Mouse (Mus musculus) midbrain, embryonic 15.5 days (tissue): ENCODE measurements around the gene 4930505A04Rik. TPM values are rescaled to one million over a fixed set of nuclear protein-coding genes. Genes with fewer than 3 reads are reported as not detected.

ENCODE experiments used
- ATAC-seq: fragments of 200-750 bp; cut with Nextera tagmentation; replicated peaks from 2 replicates; pipeline ENCODE4 v1.8.0; 2017; ENCODE audit warnings: moderate TSS enrichment
- H3K27ac ChIP-seq: fragments of 300-500 bp; sonication (generic); 2 replicates; pipeline ENCODE4 v1.5.1; 2015; ENCODE audit warnings: mild to moderate bottlenecking, inconsistent platforms
- H3K27me3 ChIP-seq: fragments of 300-500 bp; sonication (generic); replicated peaks from 2 replicates; pipeline ENCODE4 v1.6.1; 2015; ENCODE audit warnings: inconsistent platforms
- H3K36me3 ChIP-seq: fragments of 300-500 bp; sonication (generic); replicated peaks from 2 replicates; pipeline ENCODE4 v1.6.1; 2015; ENCODE audit warnings: inconsistent platforms
- H3K4me1 ChIP-seq: fragments of 300-500 bp; sonication (generic); 2 replicates; pipeline ENCODE4 v1.6.1; 2015; ENCODE audit warnings: inconsistent platforms
- H3K4me2 ChIP-seq: fragments of 300-500 bp; sonication (generic); 2 replicates; pipeline ENCODE4 v1.6.1; 2015; ENCODE audit warnings: inconsistent platforms, mild to moderate bottlenecking, moderate library complexity
- H3K4me3 ChIP-seq: fragments of 300-500 bp; sonication (generic); 2 replicates; pipeline ENCODE4 v1.5.1; 2015; ENCODE audit warnings: mild to moderate bottlenecking, inconsistent platforms
- H3K9ac ChIP-seq: fragments of 300-500 bp; sonication (generic); 2 replicates; pipeline ENCODE4 v1.6.1; 2015; ENCODE audit warnings: mild to moderate bottlenecking, inconsistent platforms
- H3K9me3 ChIP-seq: fragments of 300-500 bp; sonication (generic); 2 replicates; pipeline ENCODE4 v1.6.1; 2016; ENCODE audit warnings: inconsistent platforms
- WGBS: fragments of 180-500 bp; shearing (Covaris S2); methylation state at CpG from one replicate; pipeline ENCODE4 v1.1.7; 2015; ENCODE audit warnings: mixed read lengths; 5-methylcytosine and 5-hydroxymethylcytosine counted together
- polyA plus RNA-seq: library from polyadenylated mRNA; unstranded; fragments of >200 nt; fragmentation: Nextera tagmentation; extraction: Ambion mirVana; gene quantifications from 2 replicates; pipeline ENCODE4 v1.2.1, GENCODE M21; 2015

4930505A04Rik gene
- 0.50 TPM in 1 of 2 replicates, not detected in the other for polyA plus RNA-seq

DNA sequence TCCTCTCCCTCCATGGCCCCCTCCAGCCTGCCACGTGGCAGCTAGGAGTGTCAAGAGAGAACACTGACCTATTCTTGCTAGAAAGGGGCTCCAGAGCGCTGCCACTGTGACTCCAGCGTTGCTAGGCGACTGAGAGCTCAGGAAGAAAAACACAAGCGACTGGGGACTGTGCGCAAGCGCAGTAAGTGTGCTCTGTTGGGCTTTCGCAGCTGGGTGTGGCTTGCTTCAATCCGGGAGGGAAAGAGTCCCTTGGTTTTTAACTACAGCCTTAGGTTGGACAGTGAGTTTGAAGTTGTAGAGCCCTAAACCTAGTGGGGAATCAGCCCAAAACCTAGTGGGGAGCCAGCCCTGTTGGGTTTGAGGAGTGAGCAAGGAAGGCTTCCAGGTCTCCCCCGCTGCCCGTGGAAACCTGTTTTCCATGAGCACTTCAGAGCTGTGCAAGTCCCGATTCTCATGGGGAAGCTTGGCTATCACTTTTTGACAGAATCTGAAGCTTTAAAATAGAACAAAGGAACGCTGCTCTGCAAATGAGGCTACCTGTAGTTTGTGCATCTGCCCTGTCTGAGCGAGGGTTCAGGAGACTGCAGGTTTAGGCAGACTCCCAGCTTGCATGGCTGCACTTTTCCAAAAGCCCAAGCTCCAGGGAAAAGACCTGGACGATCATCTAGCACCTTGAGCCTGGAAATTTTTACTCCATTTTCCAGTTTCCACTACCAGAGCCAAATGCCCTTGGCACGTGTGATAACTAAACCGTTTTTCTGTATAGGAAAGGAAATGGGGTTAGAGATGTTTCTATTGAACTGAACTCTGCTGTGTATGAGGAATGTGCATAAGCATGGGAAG is at the start of gene 4930505A04Rik:
4930505A04Rik (minus strand) TSS at position 77 of the 843 bp plus-strand sequence.
- peak within 1 kb of the TSS; percentile 45 for H3K9ac ChIP-seq
- 6% methylated on average over 17 of the region's 17 CpGs for WGBS
- H3K4me1 ChIP-seq = peaks cover 14% of the 10 kb centered on the region

DNA sequence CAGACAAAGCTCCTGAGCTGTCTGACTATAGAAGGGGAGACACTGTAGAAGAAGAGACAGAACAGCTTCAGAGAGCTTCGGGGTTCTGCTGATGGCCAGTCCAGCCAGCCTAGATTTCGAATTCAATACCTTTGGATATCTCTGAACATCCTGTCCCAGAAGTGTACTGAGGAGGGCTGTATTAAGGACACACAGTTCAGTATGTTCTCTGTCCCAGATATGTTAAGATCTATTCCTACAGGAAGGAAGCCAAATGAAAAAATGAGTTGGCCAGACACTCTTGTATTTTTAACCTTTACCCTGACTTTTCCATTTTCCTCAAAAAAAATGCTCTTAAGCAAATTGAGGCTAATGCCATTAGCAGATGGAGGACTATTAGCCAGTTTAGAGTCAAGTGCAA is 45.5 kb upstream of the 4930505A04Rik start:
- no peaks in the 10 kb centered on the region for H3K9me3 ChIP-seq
- no peak for ATAC-seq
- no peaks in the 10 kb centered on the region for H3K36me3 ChIP-seq
- H3K27me3 ChIP-seq = no peaks in the 10 kb centered on the region
- H3K27ac ChIP-seq = no peak overlapping the region
- no peak overlapping the region for H3K9ac ChIP-seq
- WGBS = 81% methylated on average over 2 of the region's 2 CpGs
- H3K4me2 ChIP-seq = no peak overlapping the region
- H3K4me1 ChIP-seq = no peaks in the 10 kb centered on the region
- H3K4me3 ChIP-seq = no peak overlapping the region

More for the DNA sequence above, at the start of gene 4930505A04Rik:
- Histone ChIP-seq H3K9me3 (no peaks in the 10 kb centered on the region), H3K4me2 (peak within 1 kb of the TSS; percentile 60), H3K27me3 (no peaks in the 10 kb centered on the region), H3K4me3 (peak within 1 kb of the TSS; percentile 43), H3K27ac (peak within 1 kb of the TSS; percentile 80), H3K36me3 (no peaks in the 10 kb centered on the region)
- ATAC-seq = peak; percentile 99

DNA sequence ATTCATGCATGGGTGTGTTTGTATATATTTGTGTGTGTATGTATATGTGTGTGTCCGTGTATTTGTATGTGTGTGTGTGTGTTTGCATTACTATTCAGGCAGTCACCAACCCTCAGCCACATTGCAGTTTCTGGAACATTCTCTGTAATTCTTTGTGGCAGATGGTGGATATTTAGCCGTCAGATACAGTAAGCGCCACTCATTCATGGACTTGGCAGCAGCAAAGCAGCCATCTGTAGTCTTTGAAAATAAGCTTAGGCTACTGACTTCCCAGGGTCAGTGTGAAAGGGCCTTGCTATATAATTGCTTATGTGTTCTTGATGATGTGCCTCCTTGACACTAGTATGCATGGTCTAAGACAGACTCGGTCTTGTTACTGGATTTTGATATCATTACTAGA is 36.6 kb upstream of the 4930505A04Rik start:
- H3K4me2 ChIP-seq = no peak overlapping the region
- no peaks in the 10 kb centered on the region for H3K4me1 ChIP-seq
- ATAC-seq = no peak
- H3K9me3 ChIP-seq = no peaks in the 10 kb centered on the region
- H3K36me3 ChIP-seq = no peaks in the 10 kb centered on the region
- no peak overlapping the region for H3K9ac ChIP-seq
- WGBS = 89% methylated on average over 4 of the region's 4 CpGs
- H3K27me3 ChIP-seq = no peaks in the 10 kb centered on the region
- H3K4me3 ChIP-seq = no peak overlapping the region
- H3K27ac ChIP-seq = no peak overlapping the region

DNA sequence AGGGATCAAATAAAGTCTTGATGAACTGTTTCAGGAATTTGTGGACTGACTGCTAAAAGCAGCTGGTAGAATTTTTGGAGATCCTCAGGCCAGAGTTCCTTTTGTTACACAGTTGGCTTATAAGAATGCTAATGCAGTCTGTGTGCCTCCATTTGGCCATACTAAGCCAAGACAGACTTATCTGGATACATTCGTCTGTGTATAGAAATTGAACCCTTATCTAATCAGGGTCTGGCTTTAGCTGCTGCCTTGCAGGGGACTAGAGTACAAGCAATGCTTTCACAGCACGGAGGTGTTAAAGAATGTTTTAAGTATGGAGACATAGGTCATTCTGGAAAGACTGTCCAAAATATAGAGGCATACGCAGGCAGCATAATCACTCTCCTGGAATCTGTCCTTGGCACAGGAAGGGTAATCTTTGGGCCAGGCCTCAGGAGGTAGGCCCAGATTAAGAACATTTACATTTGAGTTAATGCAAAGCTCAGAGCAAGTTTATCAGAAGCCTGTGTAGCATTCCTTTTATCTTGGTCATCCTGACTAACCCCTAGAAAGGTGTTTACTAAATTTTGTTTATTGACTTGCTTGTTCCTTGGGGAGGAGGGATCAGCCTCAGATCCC is 27.2 kb upstream of the 4930505A04Rik start:
- no peak overlapping the region for H3K4me3 ChIP-seq
- H3K27me3 ChIP-seq = no peaks in the 10 kb centered on the region
- no peaks in the 10 kb centered on the region for H3K4me1 ChIP-seq
- no peak overlapping the region for H3K9ac ChIP-seq
- H3K27ac ChIP-seq = no peak overlapping the region
- H3K36me3 ChIP-seq = no peaks in the 10 kb centered on the region
- ATAC-seq = no peak
- no peaks in the 10 kb centered on the region for H3K9me3 ChIP-seq
- 68% methylated on average over 3 of the region's 3 CpGs for whole genome bisulfite sequencing
- H3K4me2 ChIP-seq = no peak overlapping the region

DNA sequence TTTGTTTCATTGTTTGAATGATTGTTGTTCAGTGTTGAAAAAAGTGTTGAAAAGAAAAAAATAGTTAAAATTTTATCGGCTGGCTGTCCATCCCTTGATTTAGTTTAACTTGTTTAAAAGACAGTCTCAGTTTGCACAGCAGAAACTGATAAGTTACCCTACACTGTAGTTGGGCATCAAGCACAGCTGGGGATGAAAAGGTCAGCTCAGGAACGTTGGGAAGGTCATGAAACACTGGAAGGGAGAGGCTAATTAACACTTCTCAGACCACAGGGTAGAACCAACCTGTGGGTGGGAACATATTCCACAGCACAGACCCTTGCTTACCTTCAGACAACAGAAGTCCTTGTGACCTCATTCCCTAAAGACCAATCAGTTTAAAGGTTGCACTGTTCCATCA is 25.5 kb upstream of the 4930505A04Rik start:
- no peak overlapping the region for H3K27ac ChIP-seq

DNA sequence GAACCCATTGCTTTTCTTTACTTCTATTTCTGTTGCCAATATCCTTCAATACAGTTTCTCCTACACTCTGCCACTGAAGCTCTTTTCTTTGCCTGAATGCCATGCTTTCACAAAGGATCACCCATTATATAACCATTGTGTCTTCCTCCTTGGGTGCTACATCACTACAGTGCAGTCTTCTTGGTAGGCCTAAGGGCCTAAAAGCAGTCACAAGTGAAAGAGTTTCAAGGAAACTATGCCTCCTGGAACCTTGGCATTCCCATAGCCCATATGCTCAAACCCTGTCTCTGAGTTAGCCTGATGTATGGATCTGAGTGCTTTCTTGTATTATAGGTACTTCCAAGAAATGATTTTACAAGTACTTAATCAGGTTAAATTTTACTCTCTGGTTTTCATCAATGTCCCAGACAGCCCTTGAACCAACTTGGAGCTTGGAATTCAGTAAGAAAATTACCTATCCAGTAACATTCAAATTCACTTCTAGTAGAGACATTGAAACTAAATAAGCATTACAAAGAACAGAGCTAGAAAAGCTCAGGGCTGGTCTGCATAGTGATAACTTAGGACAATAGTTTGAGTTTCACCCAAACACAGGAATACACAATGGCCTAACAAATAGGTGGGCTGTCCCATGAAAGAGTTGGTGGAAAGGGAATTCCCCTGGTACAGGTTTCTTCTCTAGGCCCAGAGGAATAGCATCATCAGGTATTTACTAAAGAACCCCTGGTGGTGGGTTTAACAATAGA is 20.1 kb upstream of the 4930505A04Rik start:
- Histone ChIP-seq H3K27me3 (no peaks in the 10 kb centered on the region), H3K36me3 (no peaks in the 10 kb centered on the region), H3K4me3 (no peak overlapping the region), H3K9ac (no peak overlapping the region), H3K9me3 (no peaks in the 10 kb centered on the region), H3K4me1 (no peaks in the 10 kb centered on the region), H3K4me2 (no peak overlapping the region), H3K27ac (no peak overlapping the region)
- no peak for ATAC-seq

More for the DNA sequence above, 25.5 kb upstream of the 4930505A04Rik start:
- Histone ChIP-seq H3K36me3 (no peaks in the 10 kb centered on the region), H3K4me3 (no peak overlapping the region), H3K27me3 (no peaks in the 10 kb centered on the region), H3K9me3 (no peaks in the 10 kb centered on the region), H3K4me1 (no peaks in the 10 kb centered on the region), H3K4me2 (no peak overlapping the region), H3K9ac (no peak overlapping the region)
- no peak for ATAC-seq
- 60% methylated on average over 2 of the region's 2 CpGs for WGBS

DNA sequence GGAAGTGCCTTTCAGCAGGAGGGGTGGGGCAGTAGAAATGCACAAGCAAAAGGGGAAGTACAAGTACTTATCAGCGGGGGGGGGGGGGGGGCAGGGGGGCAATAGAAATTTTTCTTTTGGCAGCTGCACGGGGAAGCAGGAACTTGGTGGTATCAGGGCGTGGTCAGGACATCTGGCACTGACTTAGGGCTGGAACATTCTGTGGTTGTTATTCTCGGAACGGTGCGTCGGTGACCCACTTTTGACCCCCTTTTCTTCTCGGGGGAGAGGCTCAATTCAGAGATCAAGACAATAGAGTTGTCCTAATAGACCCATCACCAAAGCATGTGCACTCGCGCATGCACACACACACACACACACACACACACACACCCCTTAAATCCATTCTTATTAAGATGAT is 16.6 kb upstream of the 4930505A04Rik start:
- H3K4me1 ChIP-seq = no peaks in the 10 kb centered on the region
- no peak overlapping the region for H3K9ac ChIP-seq
- no peak for ATAC-seq
- no peaks in the 10 kb centered on the region for H3K9me3 ChIP-seq
- H3K4me2 ChIP-seq = no peak overlapping the region
- H3K36me3 ChIP-seq = no peaks in the 10 kb centered on the region
- no peak overlapping the region for H3K27ac ChIP-seq
- no peaks in the 10 kb centered on the region for H3K27me3 ChIP-seq
- 78% methylated on average over 10 of the region's 10 CpGs for WGBS
- H3K4me3 ChIP-seq = no peak overlapping the region

DNA sequence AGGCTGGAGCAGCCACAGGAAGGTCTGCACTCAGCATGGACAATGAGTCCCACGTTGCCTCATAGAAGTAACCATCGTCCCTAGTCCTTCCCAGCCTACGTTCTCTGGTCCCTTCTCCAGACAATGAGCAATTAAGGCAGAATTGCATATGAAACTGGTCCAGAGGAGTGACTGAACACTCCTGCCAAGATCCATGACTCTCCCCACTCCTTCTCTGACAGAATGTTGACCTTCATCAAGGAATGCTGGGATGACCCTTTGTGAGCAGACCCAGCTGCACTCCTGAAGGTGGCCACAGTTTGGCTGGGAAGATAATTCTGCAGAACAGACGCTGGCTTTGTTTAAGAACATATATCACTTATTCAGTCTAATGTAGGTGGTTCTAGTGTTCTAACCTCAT is 11.7 kb upstream of the 4930505A04Rik start:
- H3K4me1 ChIP-seq = no peaks in the 10 kb centered on the region
- no peaks in the 10 kb centered on the region for H3K36me3 ChIP-seq
- no peak overlapping the region for H3K9ac ChIP-seq
- no peak overlapping the region for H3K27ac ChIP-seq
- no peak for ATAC-seq
- no peak overlapping the region for H3K4me3 ChIP-seq
- 88% methylated on average over 4 of the region's 4 CpGs for WGBS
- H3K27me3 ChIP-seq = no peaks in the 10 kb centered on the region
- no peaks in the 10 kb centered on the region for H3K9me3 ChIP-seq
- no peak overlapping the region for H3K4me2 ChIP-seq

DNA sequence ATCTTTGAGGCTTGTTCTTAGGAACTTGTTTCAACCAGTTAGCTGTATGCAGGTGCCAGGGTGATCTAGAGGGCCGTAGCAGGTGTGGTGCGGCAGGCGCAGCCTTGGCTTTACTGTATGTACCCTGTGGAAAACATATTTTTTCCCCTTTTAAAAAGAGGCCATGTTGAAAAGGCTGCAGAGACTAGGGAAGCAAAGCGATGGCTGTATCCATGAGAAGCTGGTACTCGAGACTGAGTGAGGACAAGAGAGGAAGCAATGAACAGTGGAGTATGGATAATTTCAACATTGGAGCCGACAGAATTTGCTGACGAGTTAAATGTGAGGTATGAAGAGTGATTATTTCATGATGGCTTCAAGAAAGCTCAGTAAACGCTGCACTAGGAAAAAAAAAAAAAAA is 440 bp downstream of the 4930505A04Rik start:
- 0 out of 2 replicates have a peak overlapping the region, but pooled peaks have one; percentile 45 for H3K9ac ChIP-seq
- peak; percentile 52 for ATAC-seq
- H3K36me3 ChIP-seq = no peaks in the 10 kb centered on the region
- H3K4me1 ChIP-seq = peaks cover 14% of the 10 kb centered on the region
- peak overlapping the region; percentile 43 for H3K4me3 ChIP-seq
- H3K4me2 ChIP-seq = peak overlapping the region; percentile 60
- WGBS = 65% methylated on average over 8 of the region's 8 CpGs
- H3K27ac ChIP-seq = peak overlapping the region; percentile 80
- H3K27me3 ChIP-seq = no peaks in the 10 kb centered on the region
- no peaks in the 10 kb centered on the region for H3K9me3 ChIP-seq

DNA sequence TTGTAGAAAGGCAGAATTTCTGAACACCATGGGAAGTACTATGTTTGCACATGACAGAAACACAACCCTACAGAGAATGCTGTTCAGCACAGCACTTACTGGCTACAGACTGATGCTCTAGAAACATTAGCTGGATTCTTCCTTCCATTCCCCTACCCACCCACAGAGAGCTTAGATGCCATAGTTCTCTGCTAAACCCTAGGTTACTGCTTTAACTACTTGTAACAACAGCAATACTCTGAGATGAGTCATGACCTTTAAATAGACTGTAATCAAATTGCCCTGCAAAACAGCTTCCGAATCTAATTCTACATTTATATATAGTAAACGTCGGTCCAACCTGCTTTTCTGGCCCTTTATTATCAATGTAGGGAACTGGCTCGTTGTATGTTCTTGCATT is 17.3 kb downstream of the 4930505A04Rik start:
- H3K9ac ChIP-seq = no peak overlapping the region
- H3K9me3 ChIP-seq = no peaks in the 10 kb centered on the region
- no peak for ATAC-seq
- H3K4me3 ChIP-seq = no peak overlapping the region
- H3K4me1 ChIP-seq = no peaks in the 10 kb centered on the region
- no peaks in the 10 kb centered on the region for H3K36me3 ChIP-seq
- H3K27ac ChIP-seq = no peak overlapping the region
- no peaks in the 10 kb centered on the region for H3K27me3 ChIP-seq
- no peak overlapping the region for H3K4me2 ChIP-seq
- WGBS = 95% methylated on average over 4 of the region's 4 CpGs

DNA sequence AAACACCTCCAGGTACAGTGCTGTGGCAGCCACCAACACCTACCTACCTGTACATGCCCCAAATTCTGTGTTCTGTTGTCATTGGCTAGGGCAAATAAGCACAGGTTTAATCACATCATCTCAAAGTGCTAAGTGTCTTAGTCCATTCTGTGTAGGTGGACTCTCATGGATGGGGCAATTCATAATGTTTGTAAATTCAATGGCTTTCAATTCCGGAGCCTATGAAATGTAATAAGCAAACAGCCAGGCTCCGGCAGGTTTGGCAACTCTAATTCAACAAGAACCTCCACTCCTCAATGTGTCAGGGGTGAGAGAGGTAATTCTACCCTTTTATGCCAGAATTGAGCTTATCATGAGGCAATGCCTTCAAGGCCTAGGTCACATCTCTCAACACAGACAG is 23.5 kb downstream of the 4930505A04Rik start:
- 95% methylated on average over 2 of the region's 2 CpGs for WGBS
- Histone ChIP-seq H3K9ac (no peak overlapping the region), H3K9me3 (no peaks in the 10 kb centered on the region), H3K4me3 (no peak overlapping the region), H3K4me2 (no peak overlapping the region), H3K36me3 (no peaks in the 10 kb centered on the region), H3K27me3 (no peaks in the 10 kb centered on the region), H3K27ac (no peak overlapping the region), H3K4me1 (no peaks in the 10 kb centered on the region)
- ATAC-seq = no peak

DNA sequence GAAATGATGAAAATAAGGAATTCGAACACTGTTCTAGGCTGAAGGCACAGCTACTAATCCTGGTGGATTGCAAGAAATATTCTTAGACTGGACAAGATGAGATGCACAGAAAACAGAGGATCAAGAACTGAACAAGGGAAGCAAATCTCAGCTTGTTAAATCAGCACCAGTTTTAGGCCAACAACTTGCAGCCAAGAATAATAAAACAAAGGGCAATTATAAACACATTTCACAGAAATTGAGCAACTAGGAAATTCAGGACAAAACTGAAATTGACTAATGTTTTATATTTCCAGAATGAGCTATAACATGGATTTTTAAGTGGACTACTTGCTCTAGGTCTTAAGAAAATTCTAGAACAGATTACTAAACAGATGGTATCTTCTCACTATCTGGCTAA is 24.1 kb downstream of the 4930505A04Rik start:
- Histone ChIP-seq H3K9me3 (no peaks in the 10 kb centered on the region), H3K4me2 (no peak overlapping the region), H3K4me3 (no peak overlapping the region), H3K9ac (no peak overlapping the region), H3K27me3 (no peaks in the 10 kb centered on the region), H3K36me3 (no peaks in the 10 kb centered on the region), H3K27ac (no peak overlapping the region), H3K4me1 (no peaks in the 10 kb centered on the region)
- WGBS = 93% methylated on average over 1 of the region's 1 CpGs
- no peak for ATAC-seq
